Mouse (Mus musculus) cerebellum, adult 2 months (tissue): ENCODE measurements around the gene Ahdc1.

ENCODE experiments used
- CTCF ChIP-seq: fragments of 200-500 bp; IDR thresholded peaks from 2 replicates; pipeline ENCODE4 v1.5.1; 2011; ENCODE audit warnings: low read depth, mild to moderate bottlenecking, control low read depth, low read length, moderate library complexity, borderline replicate concordance; ENCODE audit not compliant: insufficient read depth
- POLR2A ChIP-seq: fragments of 200-500 bp; IDR thresholded peaks from 2 replicates; pipeline ENCODE4 v1.6.1; 2011; ENCODE audit warnings: low read length, control low read depth, borderline replicate concordance; ENCODE audit not compliant: insufficient read depth

- TF ChIP-seq CTCF = no peak
- no peak for TF ChIP-seq POLR2A
Measured at GRCm38 (mm10) chr4:133093056-133093455, 82.0 kb downstream of the Ahdc1 start.
